Mouse (Mus musculus): ENCODE results near the gene Pkp3. TPM values are rescaled to one million over a fixed set of nuclear protein-coding genes. Genes with fewer than 3 reads are reported as not detected.

The Pkp3 gene
- total and polyA plus RNA-seq, 3 experiments, result not detected

- Histone ChIP-seq H3K9ac (ENCODE audit: control insufficient read depth, low read depth, low read length, poor library complexity, severe bottlenecking) (no peak overlapping the region), H3K79me2 (ENCODE audit: control insufficient read depth, insufficient read depth, low read length, poor library complexity) (no peaks in the 10 kb centered on the region), H3K27me3 (ENCODE audit: control insufficient read depth in 1 of 2, insufficient read depth in 2 of 2, low read length in 2 of 2) (no peaks in the 10 kb centered on the region), H3K4me3 (ENCODE audit: control insufficient read depth in 1 of 2, insufficient read depth in 1 of 2, low read depth in 2 of 2, low read length in 2 of 2) (no peak overlapping the region), H3K9me3 (replicated peaks; ENCODE audit: insufficient read depth, low read length) (no peaks in the 10 kb centered on the region), H3K4me1 (ENCODE audit: control insufficient read depth in 1 of 2, insufficient read depth in 2 of 2, low read length in 2 of 2) (peaks cover 0 to 4% of the 10 kb centered on the region in 2 experiments; a peak in 2 of 4 replicates), H3K27ac (ENCODE audit: control insufficient read depth, low read depth, low read length) (no peak overlapping the region), H3K36me3 (ENCODE audit: control insufficient read depth in 1 of 2, insufficient read depth in 2 of 2, low read length in 2 of 2) (peaks cover 0 to 3% of the 10 kb centered on the region in 2 experiments; a peak in 2 of 4 replicates)
- TF ChIP-seq TAL1 (IDR thresholded peaks at IDR 0.05; ENCODE audit: low read length), result no peak
- TF ChIP-seq MYC (IDR thresholded peaks at IDR 0.05; ENCODE audit: low read depth, low read length), result no peak
- TF ChIP-seq UBTF (IDR thresholded peaks at IDR 0.05; ENCODE audit: borderline replicate concordance, insufficient read depth, low read depth, low read length), result no peak
- TF ChIP-seq MAFK (IDR thresholded peaks at IDR 0.05; ENCODE audit: borderline replicate concordance, low read depth, low read length), result no peak
- TF ChIP-seq MAZ (IDR thresholded peaks at IDR 0.05; ENCODE audit: low read depth, low read length), result no peak
- no peak for TF ChIP-seq ZKSCAN1 (IDR thresholded peaks at IDR 0.05; ENCODE audit: low read depth, low read length)
- TF ChIP-seq ZMIZ1 (IDR thresholded peaks at IDR 0.05; ENCODE audit: low read depth, low read length), result no peak
- TF ChIP-seq POLR2A (IDR thresholded peaks at IDR 0.05; ENCODE audit: control insufficient read depth in 1 of 2, insufficient read depth in 1 of 2, low read depth in 1 of 2, low read length in 2 of 2, poor library complexity in 1 of 2), result no peak
- no peak for TF ChIP-seq E2F4 (IDR thresholded peaks at IDR 0.05; ENCODE audit: borderline replicate concordance, low read depth, low read length)
- no peak for TF ChIP-seq ZC3H11A (IDR thresholded peaks at IDR 0.05; ENCODE audit: low read depth, low read length)
- TF ChIP-seq HCFC1 (IDR thresholded peaks at IDR 0.05; ENCODE audit: low read depth, low read length), result no peak
- TF ChIP-seq TBP (IDR thresholded peaks at IDR 0.05; ENCODE audit: low read depth, low read length), result no peak
- TF ChIP-seq POLR2AphosphoS5 (IDR thresholded peaks at IDR 0.05; ENCODE audit: borderline replicate concordance, low read depth, low read length), result no peak
- TF ChIP-seq CHD1 (IDR thresholded peaks at IDR 0.05; ENCODE audit: low read depth, low read length), result no peak
- no peak for DNase-seq (ENCODE audit: low read depth, low spot score)
Measured at GRCm38 (mm10) chr7:141088473-141088872, 10.5 kb downstream of the Pkp3 start.

DNA sequence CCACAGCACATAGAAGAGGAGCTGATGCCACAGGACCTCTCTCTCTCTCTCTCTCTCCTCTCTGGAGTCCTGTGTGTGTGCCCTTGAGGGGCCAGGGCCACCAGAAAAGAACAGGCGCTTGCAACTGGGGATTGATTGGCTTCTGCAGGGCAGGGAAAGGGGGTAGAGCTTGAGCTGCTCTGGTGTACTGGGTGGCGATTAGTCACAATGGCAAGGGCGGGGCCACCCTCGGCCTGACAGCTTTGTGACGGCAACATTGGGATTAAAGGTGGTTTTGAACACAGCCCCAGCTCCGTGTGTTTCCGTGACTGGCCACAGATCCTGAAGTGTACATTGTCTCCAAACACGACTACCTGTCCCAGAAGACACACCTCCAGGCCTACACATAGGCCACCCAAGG is 12.2 kb downstream of the Pkp3 start:
- H3K27me3 ChIP-seq (ENCODE audit: control insufficient read depth in 1 of 2, insufficient read depth in 2 of 2, low read length in 2 of 2), result no peaks in the 10 kb centered on the region
- TF ChIP-seq GATA1 (IDR thresholded peaks at IDR 0.05; ENCODE audit: low read depth, low read length) (no peak), SMC3 (IDR thresholded peaks at IDR 0.05; ENCODE audit: low read depth, low read length) (no peak), SIN3A (IDR thresholded peaks at IDR 0.05; ENCODE audit: low read length) (no peak), MYB (IDR thresholded peaks at IDR 0.05; ENCODE audit: low read depth, low read length) (no peak), HCFC1 (IDR thresholded peaks at IDR 0.05; ENCODE audit: low read depth, low read length) (no peak), MXI1 (IDR thresholded peaks at IDR 0.05; ENCODE audit: low read depth, low read length) (no peak), BHLHE40 (IDR thresholded peaks at IDR 0.05; ENCODE audit: borderline replicate concordance, low read depth, low read length) (no peak), KAT2A (conservative IDR thresholded peaks at IDR 0.05; ENCODE audit: low read depth, low read length) (no peak), E2F4 (IDR thresholded peaks at IDR 0.05; ENCODE audit: borderline replicate concordance, low read depth, low read length) (no peak), MEF2A (IDR thresholded peaks at IDR 0.05; ENCODE audit: extremely low read depth, insufficient replicate concordance, low read depth, low read length, poor library complexity, severe bottlenecking) (no peak), TBP (IDR thresholded peaks at IDR 0.05; ENCODE audit: low read depth, low read length) (no peak), TAL1 (IDR thresholded peaks at IDR 0.05; ENCODE audit: low read length) (no peak), ZMIZ1 (IDR thresholded peaks at IDR 0.05; ENCODE audit: low read depth, low read length) (no peak), ZC3H11A (IDR thresholded peaks at IDR 0.05; ENCODE audit: low read depth, low read length) (no peak), POLR2AphosphoS2 (IDR thresholded peaks at IDR 0.05; ENCODE audit: low read length) (no peak), GABPA (IDR thresholded peaks at IDR 0.05; ENCODE audit: low read depth, low read length) (no peak), ELF1 (IDR thresholded peaks at IDR 0.05; ENCODE audit: low read depth, low read length) (no peak), MAX (IDR thresholded peaks at IDR 0.05; ENCODE audit: low read length) (no peak), ZNF384 (IDR thresholded peaks at IDR 0.05; ENCODE audit: low read depth, low read length) (no peak)
- peaks cover 0 to 4% of the 10 kb centered on the region in 2 experiments; a peak in 2 of 4 replicates for H3K4me1 ChIP-seq (ENCODE audit: control insufficient read depth in 1 of 2, insufficient read depth in 2 of 2, low read length in 2 of 2)
- H3K9ac ChIP-seq (ENCODE audit: control insufficient read depth, low read depth, low read length, poor library complexity, severe bottlenecking), result no peak overlapping the region
- no peak overlapping the region for H3K27ac ChIP-seq (ENCODE audit: control insufficient read depth, low read depth, low read length)
- DNase-seq (ENCODE audit: low read depth, low spot score), result no peak
- no peaks in the 10 kb centered on the region for H3K9me3 ChIP-seq (replicated peaks; ENCODE audit: insufficient read depth, low read length)
- H3K36me3 ChIP-seq (ENCODE audit: control insufficient read depth in 1 of 2, insufficient read depth in 2 of 2, low read length in 2 of 2), result peaks cover 0 to 3% of the 10 kb centered on the region in 2 experiments; a peak in 2 of 4 replicates
- H3K79me2 ChIP-seq (ENCODE audit: control insufficient read depth, insufficient read depth, low read length, poor library complexity), result no peaks in the 10 kb centered on the region
- no peak overlapping the region for H3K4me3 ChIP-seq (ENCODE audit: control insufficient read depth in 1 of 2, insufficient read depth in 1 of 2, low read depth in 2 of 2, low read length in 2 of 2)

Data from MEL (cell line).